In genomic region chr9:112525377-112525776, GRCm38 (mm10) we compare ENCODE assay signal across 10 mouse cellular contexts.
DNase-seq lines count a peak whose midpoint lies in the region.
"Had no signal": no experiment of that assay in that cellular context is flagged by ENCODE, and none has a peak within 500 bp of the region (broad histone marks: within the 10 kb centered on the region; RNA-seq: fewer than 3 reads in every experiment).

No protein-coding gene starts in this region.

- intact Hi-C loops in left cerebral cortex, postnatal 14 days (cut with DNase I), result no loop called here
- intact Hi-C loops in left cerebral cortex, postnatal 36 days (cut with DNase I), result no loop called here
- intact Hi-C loops in heart, postnatal 14 days (cut with DNase I), result no loop called here

- DNase-seq in left cerebral cortex, postnatal 14 days (ENCODE audit: low spot score in 2 of 2), result peak; percentile 7 to 8
- no peak for DNase-seq in left cerebral cortex, postnatal 36 days (ENCODE audit: low spot score in 2 of 2)
- peak; percentile 10 for DNase-seq in brain, embryonic 18.5 days (ENCODE audit: low read depth, low spot score)
- DNase-seq in cerebellum, adult 9-10 months, result peak; percentile 74
- DNase-seq in layer of hippocampus, adult 18-20 months (ENCODE audit: low spot score in 2 of 2), result peak; percentile 51 to 64
- no peak for DNase-seq in kidney, postnatal 14 days
- no peak for DNase-seq in heart, postnatal 14 days
- no peak for DNase-seq in kidney, postnatal 36 days
- DNase-seq: liver, postnatal 0 days; lung, postnatal 4 days had no signal

Comparison
In these comparisons a context has a peak if more than half of its experiments do, and no peak if none do; other contexts are left out.
1. DNase-seq: peak in left cerebral cortex, postnatal 14 days (2 of 2), brain, embryonic 18.5 days (single experiment), cerebellum, adult 9-10 months (single experiment) and layer of hippocampus, adult 18-20 months (2 of 2); none in left cerebral cortex, postnatal 36 days (0 of 2), kidney, postnatal 14 days (single experiment), heart, postnatal 14 days (0 of 2) and kidney, postnatal 36 days (0 of 2).